Mouse (Mus musculus): ENCODE data around the gene Vmn1r95.
"Not testable (repeated sequence)": the region's sequence is repeated elsewhere in the genome, so short reads cannot be mapped to it uniquely, and the experiment has no call there.

Gene Vmn1r95

GRCm38 (mm10) chr7:20193410-20193809, at the start of gene Vmn1r95:
Vmn1r95 (plus strand) TSS chr7:20193710.
- not testable (repeated sequence) for DNase-seq (ENCODE audit: low spot score)

- DNase-seq (ENCODE audit: low spot score) = not testable (repeated sequence)
These were observed 25.2 kb upstream of the Vmn1r95 start, which contains the start of gene Vmn1r94 for GRCm38 (mm10) chr7:20168277-20168676. Vmn1r94 (minus strand) TSS chr7:20168377.

GRCm38 (mm10) chr7:20205507-20205906, 12.0 kb downstream of the Vmn1r95 start, which contains the start of gene Gm6164:
Gm6164 (minus strand) TSS chr7:20205607.
- not testable (repeated sequence) for DNase-seq (ENCODE audit: low spot score)

- DNase-seq (ENCODE audit: low spot score) = not testable (repeated sequence)
These were observed 40.2 kb downstream of the Vmn1r95 start, which contains the start of gene Gm4498 for GRCm38 (mm10) chr7:20233728-20234127. Gm4498 (minus strand) TSS chr7:20233828.

All from urinary bladder, postnatal 25 days (tissue).